Mouse (Mus musculus): ENCODE measurements around the gene Zfp428. TPM values are rescaled to one million over a fixed set of nuclear protein-coding genes. Genes with fewer than 3 reads are reported as not detected.

Zfp428 gene
- polyA plus RNA-seq, 1 experiment from 2014 or later, result 37.7 TPM

GRCm38 (mm10) chr7:24499856-24500577, 6.8 kb upstream of the Zfp428 start:
- no peak for TF ChIP-seq CTCF (IDR thresholded peaks at IDR 0.05; ENCODE audit: low read depth)
- no peaks in the 10 kb centered on the region for H3K36me3 ChIP-seq (ENCODE audit: insufficient read depth)
- H3K9me3 ChIP-seq (ENCODE audit: low read depth, low read length), result peaks cover 4% of the 10 kb centered on the region; the same call in 1 of the 2 replicates
- peak overlapping the region; percentile 61 for H3K4me2 ChIP-seq
- peak overlapping the region; percentile 4; the same call in 1 of the 2 replicates for H3K9ac ChIP-seq
- peak; percentile 42 for DNase-seq
- WGBS, result 9% methylated on average over 43 of the region's 43 CpGs
- ATAC-seq (ENCODE audit: insufficient read depth), result peak; percentile 53
- peak overlapping the region; percentile 35 for H3K4me3 ChIP-seq (ENCODE audit: low read depth, low read length)
- peaks cover 39% of the 10 kb centered on the region for H3K27me3 ChIP-seq (ENCODE audit: insufficient read depth, low read length)
- no peaks in the 10 kb centered on the region for H3K4me1 ChIP-seq (ENCODE audit: insufficient read depth)
- no peak overlapping the region for H3K27ac ChIP-seq (ENCODE audit: low read depth)

GRCm38 (mm10) chr7:24500929-24501328, 5.9 kb upstream of the Zfp428 start:
- no peak for ATAC-seq (ENCODE audit: insufficient read depth)
- H3K9me3 ChIP-seq (ENCODE audit: low read depth, low read length), result peaks cover 4% of the 10 kb centered on the region; the same call in 1 of the 2 replicates
- peak; percentile 70 for DNase-seq
- 30% methylated on average over 7 of the region's 7 CpGs for WGBS
- H3K27me3 ChIP-seq (ENCODE audit: insufficient read depth, low read length), result peaks cover 39% of the 10 kb centered on the region
- H3K4me3 ChIP-seq (ENCODE audit: low read depth, low read length), result no peak overlapping the region
- H3K4me1 ChIP-seq (ENCODE audit: insufficient read depth), result peaks cover 2% of the 10 kb centered on the region; the same call in 1 of the 2 replicates
- H3K4me2 ChIP-seq, result no peak overlapping the region
- no peak overlapping the region for H3K9ac ChIP-seq
- H3K27ac ChIP-seq (ENCODE audit: low read depth), result no peak overlapping the region
- no peaks in the 10 kb centered on the region for H3K36me3 ChIP-seq (ENCODE audit: insufficient read depth)
- peak; percentile 55 for TF ChIP-seq CTCF (IDR thresholded peaks at IDR 0.05; ENCODE audit: low read depth)

GRCm38 (mm10) chr7:24501492-24501891, 5.3 kb upstream of the Zfp428 start:
- WGBS, result 44% methylated on average over 21 of the region's 21 CpGs
- no peak overlapping the region for H3K4me2 ChIP-seq
- no peaks in the 10 kb centered on the region for H3K36me3 ChIP-seq (ENCODE audit: insufficient read depth)
- peaks cover 5% of the 10 kb centered on the region; the same call in 1 of the 2 replicates for H3K4me1 ChIP-seq (ENCODE audit: insufficient read depth)
- H3K27me3 ChIP-seq (ENCODE audit: insufficient read depth, low read length), result peaks cover 39% of the 10 kb centered on the region
- H3K27ac ChIP-seq (ENCODE audit: low read depth), result no peak overlapping the region
- no peak for ATAC-seq (ENCODE audit: insufficient read depth)
- no peak for DNase-seq
- peak; percentile 36; the same call in 1 of the 2 replicates for TF ChIP-seq CTCF (IDR thresholded peaks at IDR 0.05; ENCODE audit: low read depth)
- H3K9me3 ChIP-seq (ENCODE audit: low read depth, low read length), result peaks cover 4% of the 10 kb centered on the region; the same call in 1 of the 2 replicates
- no peak overlapping the region for H3K4me3 ChIP-seq (ENCODE audit: low read depth, low read length)
- no peak overlapping the region for H3K9ac ChIP-seq

- no peak overlapping the region for H3K9ac ChIP-seq
- peak overlapping the region; percentile 16; the same call in 1 of the 2 replicates for H3K4me2 ChIP-seq
- peaks cover 8% of the 10 kb centered on the region; the same call in 1 of the 2 replicates for H3K4me1 ChIP-seq (ENCODE audit: insufficient read depth)
- DNase-seq, result no peak
- peaks cover 4% of the 10 kb centered on the region; the same call in 1 of the 2 replicates for H3K9me3 ChIP-seq (ENCODE audit: low read depth, low read length)
- H3K4me3 ChIP-seq (ENCODE audit: low read depth, low read length), result no peak overlapping the region
- ATAC-seq (ENCODE audit: insufficient read depth), result no peak
- no peaks in the 10 kb centered on the region for H3K36me3 ChIP-seq (ENCODE audit: insufficient read depth)
- H3K27ac ChIP-seq (ENCODE audit: low read depth), result no peak overlapping the region
- TF ChIP-seq CTCF (IDR thresholded peaks at IDR 0.05; ENCODE audit: low read depth), result no peak
- 12% methylated on average over 10 of the region's 10 CpGs for WGBS
- peaks cover 29% of the 10 kb centered on the region for H3K27me3 ChIP-seq (ENCODE audit: insufficient read depth, low read length)
Measured at GRCm38 (mm10) chr7:24504004-24504403, 2.8 kb upstream of the Zfp428 start.

GRCm38 (mm10) chr7:24504868-24505267, 1.9 kb upstream of the Zfp428 start:
- peaks cover 4% of the 10 kb centered on the region; the same call in 1 of the 2 replicates for H3K9me3 ChIP-seq (ENCODE audit: low read depth, low read length)
- no peak for TF ChIP-seq CTCF (IDR thresholded peaks at IDR 0.05; ENCODE audit: low read depth)
- H3K36me3 ChIP-seq (ENCODE audit: insufficient read depth), result no peaks in the 10 kb centered on the region
- DNase-seq (no peak), ATAC-seq (ENCODE audit: insufficient read depth) (no peak)
- WGBS, result 24% methylated on average over 4 of the region's 4 CpGs
- no peak overlapping the region for H3K4me2 ChIP-seq
- no peak overlapping the region for H3K27ac ChIP-seq (ENCODE audit: low read depth)
- H3K4me3 ChIP-seq (ENCODE audit: low read depth, low read length), result no peak overlapping the region
- no peak overlapping the region for H3K9ac ChIP-seq
- H3K27me3 ChIP-seq (ENCODE audit: insufficient read depth, low read length), result peaks cover 20% of the 10 kb centered on the region
- H3K4me1 ChIP-seq (ENCODE audit: insufficient read depth), result peaks cover 8% of the 10 kb centered on the region; the same call in 1 of the 2 replicates

GRCm38 (mm10) chr7:24505447-24506064, 1.2 kb upstream of the Zfp428 start:
- H3K27ac ChIP-seq (ENCODE audit: low read depth), result peak overlapping the region; percentile 20; the same call in 1 of the 2 replicates
- no peaks in the 10 kb centered on the region for H3K36me3 ChIP-seq (ENCODE audit: insufficient read depth)
- H3K27me3 ChIP-seq (ENCODE audit: insufficient read depth, low read length), result peaks cover 14% of the 10 kb centered on the region
- H3K4me2 ChIP-seq, result peak overlapping the region; percentile 89
- 26% methylated on average over 15 of the region's 15 CpGs for WGBS
- peaks cover 4% of the 10 kb centered on the region; the same call in 1 of the 2 replicates for H3K9me3 ChIP-seq (ENCODE audit: low read depth, low read length)
- ATAC-seq (ENCODE audit: insufficient read depth) (no peak), DNase-seq (no peak)
- TF ChIP-seq CTCF (IDR thresholded peaks at IDR 0.05; ENCODE audit: low read depth), result no peak
- H3K4me3 ChIP-seq (ENCODE audit: low read depth, low read length), result peak overlapping the region; percentile 78; the same call in 1 of the 2 replicates
- H3K4me1 ChIP-seq (ENCODE audit: insufficient read depth), result peaks cover 8% of the 10 kb centered on the region; the same call in 1 of the 2 replicates
- H3K9ac ChIP-seq, result peak overlapping the region; percentile 20

- H3K4me3 ChIP-seq (ENCODE audit: low read depth, low read length), result peak overlapping the region; percentile 78
- WGBS, result 19% methylated on average over 3 of the region's 3 CpGs
- no peaks in the 10 kb centered on the region for H3K9me3 ChIP-seq (ENCODE audit: low read depth, low read length)
- no peak for DNase-seq
- ATAC-seq (ENCODE audit: insufficient read depth), result no peak
- H3K4me1 ChIP-seq (ENCODE audit: insufficient read depth), result peaks cover 8% of the 10 kb centered on the region; the same call in 1 of the 2 replicates
- H3K27ac ChIP-seq (ENCODE audit: low read depth), result peak overlapping the region; percentile 20; the same call in 1 of the 2 replicates
- H3K9ac ChIP-seq, result no peak overlapping the region
- H3K36me3 ChIP-seq (ENCODE audit: insufficient read depth), result peaks cover 5% of the 10 kb centered on the region; the same call in 1 of the 2 replicates
- no peak for TF ChIP-seq CTCF (IDR thresholded peaks at IDR 0.05; ENCODE audit: low read depth)
- peaks cover 8% of the 10 kb centered on the region; the same call in 1 of the 2 replicates for H3K27me3 ChIP-seq (ENCODE audit: insufficient read depth, low read length)
- peak overlapping the region; percentile 89 for H3K4me2 ChIP-seq
Measured at GRCm38 (mm10) chr7:24506065-24506459, 744 bp upstream of the Zfp428 start.

All from lung, embryonic 14.5 days (tissue).